Mouse (Mus musculus) limb, embryonic 10.5 days (tissue): ENCODE measurements around the gene Stfa1. TPM values are rescaled to one million over a fixed set of nuclear protein-coding genes. Genes with fewer than 3 reads are reported as not detected.
"Not testable (repeated sequence)": the region's sequence is repeated elsewhere in the genome, so short reads cannot be mapped to it uniquely, and the experiment has no call there.

Source experiments
- DNase-seq: peaks from one replicate; pipeline ENCODE4 v3.0.0-alpha.2; 2017; ENCODE audit warnings: low spot score
- H3K27ac ChIP-seq: fragments of 300-500 bp; sonication (generic); 2 replicates; pipeline ENCODE4 v1.5.1; 2016; ENCODE audit warnings: mild to moderate bottlenecking
- H3K27me3 ChIP-seq: fragments of 300-500 bp; sonication (generic); 2 replicates; pipeline ENCODE4 v1.6.1; 2016; ENCODE audit warnings: low read depth, mild to moderate bottlenecking; ENCODE audit not compliant: poor library complexity, severe bottlenecking
- H3K36me3 ChIP-seq: fragments of 300-500 bp; sonication (generic); 2 replicates; pipeline ENCODE4 v1.6.1; 2016; ENCODE audit warnings: mild to moderate bottlenecking, moderate library complexity
- H3K4me1 ChIP-seq: fragments of 300-500 bp; sonication (generic); 2 replicates; pipeline ENCODE4 v1.6.1; 2016
- H3K4me3 ChIP-seq: fragments of 300-500 bp; sonication (generic); 2 replicates; pipeline ENCODE4 v1.5.1; 2016; ENCODE audit warnings: mild to moderate bottlenecking, moderate library complexity
- H3K9me3 ChIP-seq: fragments of 300-500 bp; sonication (generic); replicated peaks from 2 replicates; pipeline ENCODE4 v1.6.1; 2016; ENCODE audit warnings: mild to moderate bottlenecking
- WGBS: fragments of 180-500 bp; shearing (Covaris S2); methylation state at CpG from one replicate; pipeline ENCODE4 v1.1.7; 2016; 5-methylcytosine and 5-hydroxymethylcytosine counted together
- polyA plus RNA-seq: library from polyadenylated mRNA; unstranded; fragments of >200 nt; fragmentation: Nextera tagmentation; extraction: Ambion mirVana; gene quantifications from 2 replicates; pipeline ENCODE4 v1.2.1, GENCODE M21; 2016

The Stfa1 gene
- 0.35 and 1.7 TPM in 2 replicates for polyA plus RNA-seq

GRCm38 (mm10) chr16:36276796-36277195 is at the start of gene Stfa1:
TSS of gene Stfa1 (plus strand) at chr16:36276951.
- H3K27me3 ChIP-seq, H3K4me3 ChIP-seq: not testable (repeated sequence)
- WGBS, result 90% methylated on average over 4 of the region's 4 CpGs

GRCm38 (mm10) chr16:36260585-36260984 is 16.2 kb upstream of the Stfa1 start:
- not testable (repeated sequence) for H3K4me1 ChIP-seq, H3K27me3 ChIP-seq, H3K36me3 ChIP-seq, H3K27ac ChIP-seq, H3K4me3 ChIP-seq, H3K9me3 ChIP-seq, DNase-seq

More at GRCm38 (mm10) chr16:36276796-36277195, at the start of gene Stfa1:
- not testable (repeated sequence) for H3K4me1 ChIP-seq, H3K27ac ChIP-seq, H3K9me3 ChIP-seq, H3K36me3 ChIP-seq, DNase-seq

- Histone ChIP-seq H3K4me3 (no peak overlapping the region), H3K4me1 (no peaks in the 10 kb centered on the region), H3K27ac (no peak overlapping the region), H3K9me3 (no peaks in the 10 kb centered on the region), H3K36me3 (no peaks in the 10 kb centered on the region), H3K27me3 (no peaks in the 10 kb centered on the region)
- no peak for DNase-seq
- WGBS, result 81% methylated on average over 4 of the region's 4 CpGs
Measured at GRCm38 (mm10) chr16:36289140-36289539, 12.4 kb downstream of the Stfa1 start.

GRCm38 (mm10) chr16:36307631-36308030 is 30.9 kb downstream of the Stfa1 start:
- Histone ChIP-seq H3K9me3 (no peaks in the 10 kb centered on the region), H3K36me3 (no peaks in the 10 kb centered on the region), H3K4me3 (no peak overlapping the region), H3K4me1 (no peaks in the 10 kb centered on the region), H3K27me3 (no peaks in the 10 kb centered on the region), H3K27ac (no peak overlapping the region)
- WGBS, result 80% methylated on average over 4 of the region's 4 CpGs
- DNase-seq, result no peak

GRCm38 (mm10) chr16:36316111-36316510 is 39.4 kb downstream of the Stfa1 start:
- not testable (repeated sequence) for H3K4me1 ChIP-seq, H3K4me3 ChIP-seq, DNase-seq, H3K27ac ChIP-seq, H3K27me3 ChIP-seq, H3K36me3 ChIP-seq, H3K9me3 ChIP-seq
- WGBS, result 84% methylated on average over 6 of the region's 6 CpGs

GRCm38 (mm10) chr16:36319286-36319685 is 42.5 kb downstream of the Stfa1 start:
- Histone ChIP-seq H3K27me3 (no peaks in the 10 kb centered on the region), H3K4me1 (no peaks in the 10 kb centered on the region), H3K27ac (no peak overlapping the region), H3K4me3 (no peak overlapping the region), H3K9me3 (no peaks in the 10 kb centered on the region), H3K36me3 (no peaks in the 10 kb centered on the region)
- no peak for DNase-seq

- H3K36me3 ChIP-seq, result no peaks in the 10 kb centered on the region
Measured at GRCm38 (mm10) chr16:36334232-36334631, 57.5 kb downstream of the Stfa1 start, which contains the start of gene BC117090. TSS of gene BC117090 (minus strand) at chr16:36334332.

More at GRCm38 (mm10) chr16:36334232-36334631, 57.5 kb downstream of the Stfa1 start, which contains the start of gene BC117090:
- Histone ChIP-seq H3K27me3 (no peaks in the 10 kb centered on the region), H3K4me3 (no peak within 1 kb of the TSS), H3K9me3 (no peaks in the 10 kb centered on the region), H3K4me1 (no peaks in the 10 kb centered on the region), H3K27ac (no peak within 1 kb of the TSS)
- no peak for DNase-seq
- WGBS, result 83% methylated on average over 3 of the region's 3 CpGs

Other genes with a start within 250 kb of the Stfa1 start
- 5.0 and 8.3 TPM in 2 replicates for gene Wdr5b, start 235.8 kb upstream of the Stfa1 start, polyA plus RNA-seq
- gene Fam162a, start 205.4 kb upstream of the Stfa1 start, polyA plus RNA-seq, result 353 and 424 TPM in 2 replicates
- 107 and 125 TPM in 2 replicates for gene Ccdc58, start 205.3 kb upstream of the Stfa1 start, polyA plus RNA-seq
- gene Csta1, start 145.7 kb upstream of the Stfa1 start, polyA plus RNA-seq, result 0.13 TPM in 1 of 2 replicates, not detected in the other
- not detected in 2 replicates for gene Stfa2l1, start 120.1 kb upstream of the Stfa1 start, polyA plus RNA-seq
- gene Gm5483, start 92.7 kb upstream of the Stfa1 start, polyA plus RNA-seq, result not detected in 2 replicates
- gene Gm5416, start 66.5 kb upstream of the Stfa1 start, polyA plus RNA-seq, result not detected in 2 replicates
- 0.49 TPM in 1 of 2 replicates, not detected in the other for gene 2010005H15Rik, start 55.5 kb upstream of the Stfa1 start, polyA plus RNA-seq
- gene BC117090, start 57.4 kb downstream of the Stfa1 start, polyA plus RNA-seq, result not detected in 2 replicates
- 0.38 TPM in 1 of 2 replicates, not detected in the other for gene BC100530, start 90.8 kb downstream of the Stfa1 start, polyA plus RNA-seq
- gene Stfa2, start 131.5 kb downstream of the Stfa1 start, polyA plus RNA-seq, result not detected in 2 replicates
- not detected in 2 replicates for gene Stfa3, start 178.4 kb downstream of the Stfa1 start, polyA plus RNA-seq